Mouse (Mus musculus) urinary bladder, postnatal 36 days (tissue): ENCODE data around the gene Lsr.

Experiments
- DNase-seq, 2 experiments: peaks; one replicate each; pipeline ENCODE4 v3.0.0; 2022; ENCODE audit warnings: low spot score in 2 of 2, mixed read lengths in 1 of 2

Gene Lsr

GRCm38 (mm10) chr7:30973251-30973500 lies at the start of gene Lsr:
TSS of gene Lsr (minus strand) at chr7:30973464.
- no peak for DNase-seq

- DNase-seq, result peak; percentile 25 to 32
Observed at GRCm38 (mm10) chr7:31017104-31017901, 44.0 kb upstream of the Lsr start.

- no peak for DNase-seq
Observed at GRCm38 (mm10) chr7:31012971-31013370, 39.7 kb upstream of the Lsr start.

GRCm38 (mm10) chr7:31008889-31009288 lies 35.6 kb upstream of the Lsr start:
- peak; percentile 25 to 45 for DNase-seq

GRCm38 (mm10) chr7:31008175-31008574 lies 34.9 kb upstream of the Lsr start:
- no peak for DNase-seq

GRCm38 (mm10) chr7:31007775-31008174 lies 34.5 kb upstream of the Lsr start:
- no peak for DNase-seq

GRCm38 (mm10) chr7:31002650-31003049 lies 29.4 kb upstream of the Lsr start:
- peak in 1 of 2 experiments; percentile 18 for DNase-seq

- peak; percentile 40 to 42 for DNase-seq
Observed at GRCm38 (mm10) chr7:31000505-31001020, 27.3 kb upstream of the Lsr start.

GRCm38 (mm10) chr7:30996491-30996890 lies 23.2 kb upstream of the Lsr start:
- no peak for DNase-seq

GRCm38 (mm10) chr7:30993986-30994385 lies 20.7 kb upstream of the Lsr start:
- no peak for DNase-seq

GRCm38 (mm10) chr7:30992148-30992547 lies 18.9 kb upstream of the Lsr start:
- DNase-seq, result no peak

GRCm38 (mm10) chr7:30988519-30989162 lies 15.4 kb upstream of the Lsr start:
- no peak for DNase-seq

GRCm38 (mm10) chr7:30985357-30985756 lies 12.1 kb upstream of the Lsr start:
- no peak for DNase-seq

GRCm38 (mm10) chr7:30981703-30982102 lies 8.4 kb upstream of the Lsr start:
- DNase-seq, result no peak

GRCm38 (mm10) chr7:30973501-30974289 lies 431 bp upstream of the Lsr start, which contains the start of gene Fam187b:
TSS of gene Fam187b (plus strand) at chr7:30973790.
- peak; percentile 86 to 90 for DNase-seq

- DNase-seq, result no peak
Observed at GRCm38 (mm10) chr7:30972426-30973250, 626 bp downstream of the Lsr start.

GRCm38 (mm10) chr7:30971901-30972300 lies 1.4 kb downstream of the Lsr start:
- DNase-seq, result no peak

- DNase-seq, result no peak
Observed at GRCm38 (mm10) chr7:30969174-30969573, 4.1 kb downstream of the Lsr start.

- DNase-seq, result no peak
Observed at GRCm38 (mm10) chr7:30968611-30969010, 4.7 kb downstream of the Lsr start.

- no peak for DNase-seq
Observed at GRCm38 (mm10) chr7:30966657-30967056, 6.6 kb downstream of the Lsr start.

- no peak for DNase-seq
Observed at GRCm38 (mm10) chr7:30965677-30966076, 7.6 kb downstream of the Lsr start.
